Mouse (Mus musculus) liver, embryonic 14.5 days (tissue): ENCODE results near the gene Hbs1l. TPM values are rescaled to one million over a fixed set of nuclear protein-coding genes. Genes with fewer than 3 reads are reported as not detected.

Experiments used
- ATAC-seq: fragments of 200-750 bp; cut with Nextera tagmentation; 2 replicates; pipeline ENCODE4 v1.8.0; 2017; ENCODE audit warnings: moderate number of reproducible peaks, mild to moderate bottlenecking, moderate library complexity; ENCODE audit not compliant: insufficient read depth
- DNase-seq, 3 experiments: peaks; one replicate each; pipeline ENCODE4 v3.0.0-alpha.2; 2012 to 2013; ENCODE audit warnings: low read depth in 3 of 3, low spot score in 3 of 3
- H3K27ac ChIP-seq: fragments of 300-500 bp; sonication (generic); 2 replicates; pipeline ENCODE4 v1.5.1; 2014; ENCODE audit warnings: moderate library complexity, mild to moderate bottlenecking, control low read depth, inconsistent platforms
- H3K27me3 ChIP-seq: fragments of 300-500 bp; sonication (generic); 2 replicates; pipeline ENCODE4 v1.6.1; 2014; ENCODE audit warnings: mild to moderate bottlenecking, low read length, moderate library complexity; ENCODE audit not compliant: control insufficient read depth, insufficient read depth
- H3K36me3 ChIP-seq: fragments of 300-500 bp; sonication (generic); replicated peaks from 2 replicates; pipeline ENCODE4 v1.6.1; 2014; ENCODE audit warnings: low read depth; ENCODE audit not compliant: control insufficient read depth, insufficient read depth
- H3K4me1 ChIP-seq, 2 experiments: fragments of 200-500 bp in 1 of 2; fragments of 300-500 bp in 1 of 2; sonication (generic) in 1 of 2; replicated peaks; 2 replicates each; pipeline ENCODE4 v1.6.1; 2012 to 2014; ENCODE audit warnings: antibody characterized with exemption in 1 of 2, inconsistent platforms in 1 of 2, low read length in 1 of 2; ENCODE audit not compliant: control insufficient read depth in 2 of 2, insufficient read depth in 2 of 2
- H3K4me2 ChIP-seq: fragments of 300-500 bp; sonication (generic); 2 replicates; pipeline ENCODE4 v1.6.1; 2014; ENCODE audit warnings: low read depth, mild to moderate bottlenecking, control low read depth, moderate library complexity
- H3K4me3 ChIP-seq, 2 experiments: fragments of 200-500 bp in 1 of 2; fragments of 300-500 bp in 1 of 2; sonication (generic) in 1 of 2; 2 replicates each; pipeline ENCODE4 v1.5.1; 2012 to 2014; ENCODE audit warnings: low read depth in 2 of 2, low read length in 2 of 2, mild to moderate bottlenecking in 2 of 2, control low read depth in 1 of 2, inconsistent platforms in 1 of 2, moderate library complexity in 1 of 2; ENCODE audit not compliant: insufficient read depth in 1 of 2
- H3K9ac ChIP-seq: fragments of 300-500 bp; sonication (generic); replicated peaks from 2 replicates; pipeline ENCODE4 v1.6.1; 2014; ENCODE audit warnings: mild to moderate bottlenecking, control low read depth, moderate library complexity
- H3K9me3 ChIP-seq: fragments of 300-500 bp; sonication (generic); 2 replicates; pipeline ENCODE4 v1.6.1; 2016; ENCODE audit warnings: low read length, mixed read lengths; ENCODE audit not compliant: control insufficient read depth
- CTCF ChIP-seq: IDR thresholded peaks from 2 replicates; pipeline ENCODE4 v1.5.1; 2016; ENCODE audit warnings: antibody characterized with exemption, low read depth, control low read depth
- EP300 ChIP-seq: IDR thresholded peaks from 2 replicates; pipeline ENCODE4 v1.6.1; 2016; ENCODE audit warnings: antibody characterized with exemption, low read depth
- WGBS: fragments of 180-500 bp; shearing (Covaris S2); extraction: QIAGEN DNeasy Blood & Tissue Kit; methylation state at CpG from one replicate; pipeline ENCODE4 v1.1.7; 2014; ENCODE audit not compliant: insufficient replicate concordance; 5-methylcytosine and 5-hydroxymethylcytosine counted together
- polyA plus RNA-seq, 2 experiments: library from polyadenylated mRNA; depleted of rRNA in 1 of 2; stranded (reverse) in 1 of 2; unstranded in 1 of 2; fragments of >200 nt; fragmentation: Nextera tagmentation in 1 of 2; extraction: Ambion mirVana in 1 of 2; gene quantifications; 2 replicates each; pipeline versions ENCODE4 v1.2.1 to v1.2.3; 2012 to 2014

Gene Hbs1l
- polyA plus RNA-seq, 2 experiments: 18.0 to 56.1 TPM

DNA sequence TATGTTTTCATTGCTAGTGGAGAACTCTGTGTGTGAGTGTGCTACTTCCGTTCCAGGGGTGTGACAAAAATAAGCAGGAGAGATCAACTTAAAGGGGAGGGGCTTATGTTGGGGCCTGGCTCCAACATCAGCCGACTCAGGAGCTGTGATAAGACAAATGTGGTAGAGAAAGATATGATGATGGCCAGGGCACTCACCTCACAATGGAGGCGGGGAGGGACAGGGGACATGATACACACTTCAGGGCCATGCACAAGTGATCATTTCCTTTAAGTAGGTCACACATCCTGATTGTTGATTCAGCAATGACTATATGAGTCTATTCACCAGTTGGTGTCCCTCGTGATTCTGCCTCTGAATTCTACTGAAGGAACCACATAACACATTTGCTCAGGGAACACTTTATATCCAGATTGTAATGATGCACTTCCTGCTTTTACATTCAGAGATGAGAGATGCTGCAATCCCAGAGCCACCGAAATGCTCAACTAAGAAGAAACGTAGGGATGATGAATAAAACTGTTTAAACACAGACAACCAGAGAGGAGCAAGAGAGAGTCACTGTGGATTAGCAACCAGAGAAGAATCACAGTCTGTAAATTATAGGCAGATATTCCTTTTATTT is 26.9 kb upstream of the Hbs1l start:
- Histone ChIP-seq H3K4me1 (peaks cover 60 to 68% of the 10 kb centered on the region in 2 experiments), H3K9ac (peak overlapping the region; percentile 50), H3K36me3 (no peaks in the 10 kb centered on the region), H3K4me2 (peak overlapping the region; percentile 64), H3K9me3 (no peaks in the 10 kb centered on the region), H3K27ac (peak overlapping the region; percentile 88), H3K27me3 (no peaks in the 10 kb centered on the region), H3K4me3 (no peak overlapping the region)
- WGBS: 22% methylated on average over 6 of the region's 6 CpGs
- peak; percentile 94 for TF ChIP-seq EP300
- no peak for TF ChIP-seq CTCF
- ATAC-seq (peak; percentile 97), DNase-seq (peak; percentile 91 to 93 (median 92))

DNA sequence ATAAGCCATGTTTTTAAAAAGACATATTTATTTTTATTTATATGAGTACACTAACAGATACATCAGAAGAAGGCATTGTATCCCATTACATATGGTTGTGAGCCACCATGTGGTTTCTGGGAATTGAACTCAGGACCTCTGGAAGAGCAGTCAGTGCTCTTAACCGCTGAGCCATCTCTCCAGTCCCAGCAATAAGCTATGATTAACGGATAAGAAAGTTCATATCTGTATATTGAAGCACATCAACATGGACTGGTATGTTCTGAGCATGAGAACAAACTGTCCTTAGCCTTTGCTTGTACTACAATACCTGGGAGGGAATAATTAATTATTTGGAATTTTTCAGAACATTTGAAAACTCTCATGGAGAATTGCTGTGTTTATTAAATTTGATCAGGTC is 25.9 kb upstream of the Hbs1l start:
- ATAC-seq (no peak), DNase-seq (no peak)
- no peaks in the 10 kb centered on the region for H3K27me3 ChIP-seq
- H3K4me3 ChIP-seq: no peak overlapping the region
- H3K9ac ChIP-seq: 0 out of 2 replicates have a peak overlapping the region, but pooled peaks have one; percentile 18
- TF ChIP-seq EP300 (no peak), CTCF (no peak)
- 64% methylated on average over 2 of the region's 2 CpGs for WGBS
- H3K27ac ChIP-seq: peak overlapping the region; percentile 88
- H3K9me3 ChIP-seq: no peaks in the 10 kb centered on the region
- H3K4me1 ChIP-seq: peaks cover 61 to 67% of the 10 kb centered on the region in 2 experiments
- no peaks in the 10 kb centered on the region for H3K36me3 ChIP-seq
- H3K4me2 ChIP-seq: no peak overlapping the region

GRCm38 (mm10) chr10:21270905-21271304 is 24.9 kb upstream of the Hbs1l start:
- Histone ChIP-seq H3K4me2 (no peak overlapping the region), H3K27me3 (no peaks in the 10 kb centered on the region), H3K36me3 (no peaks in the 10 kb centered on the region), H3K9ac (no peak overlapping the region), H3K4me1 (peaks cover 51 to 58% of the 10 kb centered on the region in 2 experiments), H3K4me3 (no peak overlapping the region), H3K27ac (peak overlapping the region; percentile 49), H3K9me3 (no peaks in the 10 kb centered on the region)
- DNase-seq: no peak
- 87% methylated on average over 5 of the region's 5 CpGs for WGBS
- ATAC-seq: no peak
- no peak for TF ChIP-seq CTCF
- TF ChIP-seq EP300: no peak

DNA sequence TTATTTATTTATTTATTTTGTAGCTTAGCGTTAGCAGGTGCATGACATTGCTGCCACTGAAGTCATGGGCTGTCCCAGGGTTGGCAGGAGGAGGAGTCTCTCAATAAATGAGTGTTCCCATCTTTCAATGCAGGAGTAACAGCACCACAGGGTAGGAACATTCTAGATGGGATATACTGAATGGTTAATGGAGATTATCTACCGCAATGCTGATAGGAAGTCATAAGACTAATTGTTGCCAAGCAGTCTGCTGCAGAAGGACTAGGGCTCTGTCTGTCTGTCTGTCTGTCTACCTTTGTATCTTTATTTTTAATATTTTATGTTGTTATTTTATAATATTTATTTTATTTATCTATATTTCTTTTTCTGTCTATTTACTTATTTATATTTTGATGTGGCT is 24.5 kb upstream of the Hbs1l start:
- H3K27me3 ChIP-seq: no peaks in the 10 kb centered on the region
- no peak overlapping the region for H3K27ac ChIP-seq
- peaks cover 50 to 55% of the 10 kb centered on the region in 2 experiments for H3K4me1 ChIP-seq
- ATAC-seq (no peak), DNase-seq (no peak)
- no peaks in the 10 kb centered on the region for H3K9me3 ChIP-seq
- 83% methylated on average over 2 of the region's 2 CpGs for WGBS
- no peak overlapping the region for H3K4me3 ChIP-seq
- TF ChIP-seq CTCF (no peak), EP300 (no peak)
- no peak overlapping the region for H3K9ac ChIP-seq
- no peaks in the 10 kb centered on the region for H3K36me3 ChIP-seq
- no peak overlapping the region for H3K4me2 ChIP-seq

- Histone ChIP-seq H3K4me1 (peaks cover 45 to 50% of the 10 kb centered on the region in 2 experiments), H3K4me2 (no peak overlapping the region), H3K9ac (no peak overlapping the region; the same call in 1 of the 2 replicates), H3K4me3 (no peak overlapping the region), H3K9me3 (no peaks in the 10 kb centered on the region), H3K27ac (no peak overlapping the region), H3K27me3 (no peaks in the 10 kb centered on the region), H3K36me3 (no peaks in the 10 kb centered on the region)
- TF ChIP-seq EP300 (no peak), CTCF (no peak)
- DNase-seq (no peak), ATAC-seq (no peak)
- 77% methylated on average over 6 of the region's 6 CpGs for WGBS
Observed at GRCm38 (mm10) chr10:21271785-21272184, 24.0 kb upstream of the Hbs1l start.
